Mouse (Mus musculus): Measurements from ENCODE around the gene Gm853. TPM values are rescaled to one million over a fixed set of nuclear protein-coding genes. Genes with fewer than 3 reads are reported as not detected.

Gene Gm853
- polyA plus RNA-seq, 1 experiment from 2014 or later, result not detected

DNA sequence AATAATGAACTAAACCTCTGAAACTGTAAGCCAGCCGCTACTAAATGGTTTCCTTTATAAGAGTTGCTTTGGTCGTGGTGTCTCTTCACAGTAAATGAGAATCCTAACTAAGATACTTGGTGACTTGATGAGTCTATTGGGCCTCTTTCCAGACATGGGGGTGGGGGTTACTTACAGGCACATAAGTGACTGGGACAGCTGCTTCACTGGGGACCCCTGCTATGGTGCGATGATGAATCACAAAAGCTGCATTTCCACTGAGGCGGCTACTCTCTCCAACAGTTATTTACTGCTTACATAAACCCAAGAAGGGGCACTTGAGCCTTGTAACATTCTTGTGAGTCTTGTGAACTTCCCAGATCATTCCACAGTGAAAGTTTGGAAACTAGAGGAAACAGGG, 15.4 kb upstream of the Gm853 start:
- ATAC-seq (ENCODE audit: low read depth), result no peak
- Histone ChIP-seq H3K4me2 (ENCODE audit: low read depth, low read length) (no peak overlapping the region), H3K4me1 (ENCODE audit: control insufficient read depth, insufficient read depth, low read length) (no peaks in the 10 kb centered on the region), H3K9me3 (ENCODE audit: control insufficient read depth, low read length) (no peaks in the 10 kb centered on the region), H3K27ac (ENCODE audit: low read depth, low read length) (no peak overlapping the region), H3K9ac (replicated peaks; ENCODE audit: low read depth, low read length) (no peak overlapping the region), H3K36me3 (ENCODE audit: control insufficient read depth, insufficient read depth, low read length) (no peaks in the 10 kb centered on the region), H3K27me3 (ENCODE audit: control insufficient read depth, insufficient read depth, low read length) (no peaks in the 10 kb centered on the region), H3K4me3 (ENCODE audit: low read depth, low read length) (no peak overlapping the region)
- WGBS, result 54% methylated on average over 4 of the region's 4 CpGs

DNA sequence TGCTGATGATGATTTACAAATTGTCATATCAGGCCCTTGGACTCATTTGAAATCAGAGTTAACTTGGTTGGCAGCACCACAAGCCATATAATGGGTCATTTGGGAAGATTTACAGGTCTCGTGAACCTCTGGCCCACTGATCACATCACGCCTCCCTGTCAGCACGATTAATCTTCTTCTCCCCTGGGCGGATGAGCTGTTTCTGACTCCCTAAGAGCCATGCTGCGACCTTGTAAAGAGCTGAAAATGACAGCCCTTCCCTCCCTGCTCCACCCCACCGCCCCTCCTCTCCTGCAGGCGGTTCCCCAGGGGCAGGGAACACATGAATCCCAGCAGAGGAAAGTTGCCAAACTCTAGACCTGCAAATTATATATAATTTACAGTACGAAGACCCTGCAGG, 14.2 kb upstream of the Gm853 start:
- 41% methylated on average over 8 of the region's 8 CpGs for WGBS
- H3K36me3 ChIP-seq (ENCODE audit: control insufficient read depth, insufficient read depth, low read length), result no peaks in the 10 kb centered on the region
- H3K9ac ChIP-seq (replicated peaks; ENCODE audit: low read depth, low read length), result no peak overlapping the region
- H3K4me3 ChIP-seq (ENCODE audit: low read depth, low read length), result no peak overlapping the region
- H3K27me3 ChIP-seq (ENCODE audit: control insufficient read depth, insufficient read depth, low read length), result no peaks in the 10 kb centered on the region
- H3K4me1 ChIP-seq (ENCODE audit: control insufficient read depth, insufficient read depth, low read length), result no peaks in the 10 kb centered on the region
- H3K4me2 ChIP-seq (ENCODE audit: low read depth, low read length), result no peak overlapping the region
- no peak for ATAC-seq (ENCODE audit: low read depth)
- H3K27ac ChIP-seq (ENCODE audit: low read depth, low read length), result no peak overlapping the region
- H3K9me3 ChIP-seq (ENCODE audit: control insufficient read depth, low read length), result no peaks in the 10 kb centered on the region

DNA sequence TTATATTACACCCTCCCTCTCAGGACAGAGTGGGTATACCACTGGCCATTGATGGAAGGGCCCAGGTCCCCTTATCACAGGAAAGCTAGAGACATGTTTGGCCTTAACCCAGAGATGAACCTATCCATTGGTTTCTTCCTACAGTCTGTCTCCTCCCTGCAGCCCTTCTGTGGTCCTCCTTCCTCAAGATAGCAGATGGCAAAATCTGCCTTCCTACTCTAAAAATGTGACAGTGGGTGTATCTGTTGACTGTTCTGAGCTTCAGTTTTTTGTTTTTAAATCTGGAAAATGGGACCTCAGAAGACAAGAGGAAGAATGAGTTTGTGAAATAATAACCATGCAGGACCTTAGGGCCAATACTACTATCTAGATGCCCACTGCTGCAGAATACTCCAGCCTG, 1.9 kb upstream of the Gm853 start:
- H3K27me3 ChIP-seq (ENCODE audit: control insufficient read depth, insufficient read depth, low read length), result no peaks in the 10 kb centered on the region

DNA sequence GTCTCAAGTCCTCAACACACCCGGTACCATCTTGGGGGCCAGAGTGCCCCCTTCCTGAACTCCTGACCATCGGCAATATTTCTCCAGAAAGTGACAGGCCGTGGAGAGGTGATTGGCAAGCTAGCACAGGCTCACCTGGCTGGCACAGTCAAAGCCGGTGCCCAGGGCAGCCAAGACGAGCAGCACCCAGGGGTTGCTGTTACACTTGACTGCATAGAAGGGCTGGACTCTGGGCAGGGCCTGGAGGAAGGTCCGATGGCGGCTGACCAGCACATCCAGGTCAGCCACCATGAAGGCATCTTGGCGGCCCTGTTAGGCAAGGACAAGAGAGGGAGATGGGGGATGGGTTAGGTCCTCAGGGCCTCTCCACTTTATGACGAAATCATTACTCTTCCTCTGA, 2.0 kb downstream of the Gm853 start:
- H3K27me3 ChIP-seq (ENCODE audit: control insufficient read depth, insufficient read depth, low read length), result no peaks in the 10 kb centered on the region
- no peak overlapping the region for H3K9ac ChIP-seq (replicated peaks; ENCODE audit: low read depth, low read length)
- H3K9me3 ChIP-seq (ENCODE audit: control insufficient read depth, low read length), result no peaks in the 10 kb centered on the region
- no peak for ATAC-seq (ENCODE audit: low read depth)
- no peak overlapping the region for H3K4me3 ChIP-seq (ENCODE audit: low read depth, low read length)
- WGBS, result 81% methylated on average over 9 of the region's 9 CpGs
- H3K4me1 ChIP-seq (ENCODE audit: control insufficient read depth, insufficient read depth, low read length), result no peaks in the 10 kb centered on the region
- no peaks in the 10 kb centered on the region for H3K36me3 ChIP-seq (ENCODE audit: control insufficient read depth, insufficient read depth, low read length)
- H3K27ac ChIP-seq (ENCODE audit: low read depth, low read length), result no peak overlapping the region
- no peak overlapping the region for H3K4me2 ChIP-seq (ENCODE audit: low read depth, low read length)

More for the DNA sequence above, 1.9 kb upstream of the Gm853 start:
- no peak for ATAC-seq (ENCODE audit: low read depth)
- H3K9ac ChIP-seq (replicated peaks; ENCODE audit: low read depth, low read length), result no peak overlapping the region
- no peaks in the 10 kb centered on the region for H3K36me3 ChIP-seq (ENCODE audit: control insufficient read depth, insufficient read depth, low read length)
- H3K9me3 ChIP-seq (ENCODE audit: control insufficient read depth, low read length), result no peaks in the 10 kb centered on the region
- H3K27ac ChIP-seq (ENCODE audit: low read depth, low read length), result no peak overlapping the region
- no peaks in the 10 kb centered on the region for H3K4me1 ChIP-seq (ENCODE audit: control insufficient read depth, insufficient read depth, low read length)
- H3K4me2 ChIP-seq (ENCODE audit: low read depth, low read length), result no peak overlapping the region
- H3K4me3 ChIP-seq (ENCODE audit: low read depth, low read length), result no peak overlapping the region

DNA sequence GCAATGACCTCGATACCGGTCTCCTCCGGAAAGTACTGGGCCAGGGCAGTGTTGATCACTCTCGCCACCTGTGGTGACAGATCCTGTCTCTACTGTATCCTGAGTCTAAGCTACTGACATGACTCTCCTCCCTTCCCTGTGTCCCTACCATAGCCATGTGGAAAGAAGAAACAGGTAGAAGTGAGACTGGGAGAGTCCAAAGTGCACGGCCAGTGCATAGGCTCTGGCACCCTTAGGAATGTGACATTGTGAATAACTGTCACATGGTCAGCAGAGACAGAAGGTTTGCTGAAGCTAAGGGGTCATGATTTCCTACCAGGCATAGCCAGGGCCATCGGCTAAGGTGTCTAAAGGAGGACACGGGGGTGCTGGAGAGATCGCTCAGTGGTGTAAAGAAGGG, 6.8 kb downstream of the Gm853 start:
- H3K4me3 ChIP-seq (ENCODE audit: low read depth, low read length), result no peak overlapping the region
- no peaks in the 10 kb centered on the region for H3K4me1 ChIP-seq (ENCODE audit: control insufficient read depth, insufficient read depth, low read length)
- H3K27ac ChIP-seq (ENCODE audit: low read depth, low read length), result no peak overlapping the region
- no peak for ATAC-seq (ENCODE audit: low read depth)
- no peaks in the 10 kb centered on the region for H3K36me3 ChIP-seq (ENCODE audit: control insufficient read depth, insufficient read depth, low read length)
- H3K9me3 ChIP-seq (ENCODE audit: control insufficient read depth, low read length), result no peaks in the 10 kb centered on the region
- no peak overlapping the region for H3K9ac ChIP-seq (replicated peaks; ENCODE audit: low read depth, low read length)
- WGBS, result 94% methylated on average over 8 of the region's 8 CpGs
- H3K27me3 ChIP-seq (ENCODE audit: control insufficient read depth, insufficient read depth, low read length), result no peaks in the 10 kb centered on the region
- H3K4me2 ChIP-seq (ENCODE audit: low read depth, low read length), result no peak overlapping the region

DNA sequence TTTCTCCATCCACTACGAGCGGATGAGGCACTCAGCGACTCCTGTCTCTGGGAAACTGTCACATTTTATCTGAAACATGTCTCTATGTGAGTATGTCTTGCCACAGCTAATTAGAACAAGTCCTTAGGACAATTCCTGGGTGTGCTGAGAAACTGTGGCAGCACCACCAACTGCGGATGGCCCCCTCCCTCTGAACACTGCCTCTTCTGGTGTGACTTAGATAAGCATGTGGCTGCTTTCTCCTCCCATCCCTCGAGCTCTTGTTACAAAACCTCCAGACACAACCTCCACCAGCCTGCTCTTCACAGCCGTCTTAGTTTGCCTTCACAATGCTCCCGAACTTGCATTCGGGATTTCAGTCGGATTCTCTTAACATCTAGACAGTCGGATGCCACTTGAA, 8.3 kb downstream of the Gm853 start:
- H3K4me3 ChIP-seq (ENCODE audit: low read depth, low read length), result no peak overlapping the region
- H3K9me3 ChIP-seq (ENCODE audit: control insufficient read depth, low read length), result no peaks in the 10 kb centered on the region
- ATAC-seq (ENCODE audit: low read depth), result no peak
- H3K4me2 ChIP-seq (ENCODE audit: low read depth, low read length), result no peak overlapping the region
- no peak overlapping the region for H3K9ac ChIP-seq (replicated peaks; ENCODE audit: low read depth, low read length)
- no peaks in the 10 kb centered on the region for H3K4me1 ChIP-seq (ENCODE audit: control insufficient read depth, insufficient read depth, low read length)
- WGBS, result 86% methylated on average over 10 of the region's 10 CpGs
- H3K36me3 ChIP-seq (ENCODE audit: control insufficient read depth, insufficient read depth, low read length), result no peaks in the 10 kb centered on the region
- no peak overlapping the region for H3K27ac ChIP-seq (ENCODE audit: low read depth, low read length)
- H3K27me3 ChIP-seq (ENCODE audit: control insufficient read depth, insufficient read depth, low read length), result no peaks in the 10 kb centered on the region

DNA sequence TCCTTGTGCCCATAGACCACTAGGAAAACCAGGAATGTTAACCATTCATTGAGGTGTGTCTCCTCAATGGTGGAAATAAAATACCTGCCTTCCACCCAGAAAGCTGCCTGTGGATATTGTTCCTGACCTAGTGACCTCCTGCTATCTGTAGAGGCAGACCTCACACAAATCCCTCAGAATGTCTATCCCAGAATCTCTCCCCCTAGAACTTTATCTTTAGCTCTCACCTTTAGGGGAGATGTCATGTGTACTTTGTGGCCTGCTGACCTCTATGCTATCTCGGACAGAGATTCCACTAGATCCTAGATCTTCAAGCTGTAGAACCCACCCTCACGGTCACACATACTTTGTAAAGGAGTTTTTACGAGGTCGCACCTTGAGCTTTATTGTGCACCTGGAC, 9.0 kb downstream of the Gm853 start:
- H3K9ac ChIP-seq (replicated peaks; ENCODE audit: low read depth, low read length), result no peak overlapping the region
- no peak overlapping the region for H3K4me3 ChIP-seq (ENCODE audit: low read depth, low read length)
- no peaks in the 10 kb centered on the region for H3K9me3 ChIP-seq (ENCODE audit: control insufficient read depth, low read length)
- H3K36me3 ChIP-seq (ENCODE audit: control insufficient read depth, insufficient read depth, low read length), result no peaks in the 10 kb centered on the region
- H3K4me1 ChIP-seq (ENCODE audit: control insufficient read depth, insufficient read depth, low read length), result no peaks in the 10 kb centered on the region
- ATAC-seq (ENCODE audit: low read depth), result no peak
- 92% methylated on average over 4 of the region's 4 CpGs for WGBS
- no peak overlapping the region for H3K27ac ChIP-seq (ENCODE audit: low read depth, low read length)
- H3K4me2 ChIP-seq (ENCODE audit: low read depth, low read length), result no peak overlapping the region
- H3K27me3 ChIP-seq (ENCODE audit: control insufficient read depth, insufficient read depth, low read length), result no peaks in the 10 kb centered on the region

DNA sequence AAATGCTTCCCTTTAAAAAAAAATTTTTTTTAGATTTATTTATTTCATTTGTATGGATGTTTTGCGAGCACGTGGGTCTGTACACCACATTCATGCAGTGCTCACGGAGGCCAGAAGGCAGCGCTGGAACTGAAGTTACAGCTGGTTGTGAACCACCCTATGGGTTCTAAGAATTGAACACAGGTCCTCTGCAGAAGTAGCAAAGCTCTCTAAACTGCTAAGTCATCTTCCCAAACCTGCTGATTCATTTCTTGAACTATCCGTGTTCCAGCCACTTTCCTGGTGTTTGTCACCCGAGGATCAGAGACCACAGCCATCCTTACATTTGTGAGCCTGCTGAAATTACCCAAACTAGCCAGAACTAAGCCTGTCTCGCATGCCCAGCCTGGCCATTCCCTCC, 9.8 kb downstream of the Gm853 start:
- Histone ChIP-seq H3K27ac (ENCODE audit: low read depth, low read length) (no peak overlapping the region), H3K9ac (replicated peaks; ENCODE audit: low read depth, low read length) (no peak overlapping the region), H3K36me3 (ENCODE audit: control insufficient read depth, insufficient read depth, low read length) (no peaks in the 10 kb centered on the region), H3K4me3 (ENCODE audit: low read depth, low read length) (no peak overlapping the region), H3K27me3 (ENCODE audit: control insufficient read depth, insufficient read depth, low read length) (no peaks in the 10 kb centered on the region), H3K9me3 (ENCODE audit: control insufficient read depth, low read length) (no peaks in the 10 kb centered on the region), H3K4me2 (ENCODE audit: low read depth, low read length) (no peak overlapping the region), H3K4me1 (ENCODE audit: control insufficient read depth, insufficient read depth, low read length) (no peaks in the 10 kb centered on the region)
- WGBS, result 82% methylated on average over 7 of the region's 7 CpGs
- ATAC-seq (ENCODE audit: low read depth), result no peak

DNA sequence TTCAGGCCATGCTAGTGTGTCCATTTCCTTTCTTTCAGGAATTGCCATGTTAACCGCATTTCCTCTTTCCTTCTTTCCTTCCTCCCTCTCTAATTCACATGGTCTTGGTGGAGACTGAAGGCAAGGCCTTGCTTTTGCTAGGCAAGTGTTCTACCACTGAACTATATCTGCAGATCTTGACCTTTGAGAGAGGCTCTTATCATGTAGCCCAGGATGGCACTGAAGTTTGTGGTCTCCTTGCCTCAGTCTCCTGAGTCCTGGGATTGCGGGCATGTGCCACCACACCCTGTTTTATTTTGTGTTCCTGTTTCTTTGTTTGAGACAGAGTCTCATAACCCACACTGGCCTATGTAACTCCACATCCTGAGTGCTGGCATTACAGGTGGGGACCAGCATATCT, 10.3 kb downstream of the Gm853 start:
- Histone ChIP-seq H3K27me3 (ENCODE audit: control insufficient read depth, insufficient read depth, low read length) (no peaks in the 10 kb centered on the region), H3K9ac (replicated peaks; ENCODE audit: low read depth, low read length) (no peak overlapping the region), H3K9me3 (ENCODE audit: control insufficient read depth, low read length) (no peaks in the 10 kb centered on the region), H3K4me1 (ENCODE audit: control insufficient read depth, insufficient read depth, low read length) (no peaks in the 10 kb centered on the region), H3K27ac (ENCODE audit: low read depth, low read length) (no peak overlapping the region), H3K36me3 (ENCODE audit: control insufficient read depth, insufficient read depth, low read length) (no peaks in the 10 kb centered on the region), H3K4me2 (ENCODE audit: low read depth, low read length) (no peak overlapping the region), H3K4me3 (ENCODE audit: low read depth, low read length) (no peak overlapping the region)
- ATAC-seq (ENCODE audit: low read depth), result no peak
- 94% methylated on average over 2 of the region's 2 CpGs for WGBS
